Mouse (Mus musculus) CD4-positive, CD25-positive, alpha-beta regulatory T cell (primary cell): ENCODE results near the gene Suv39h1. TPM values are rescaled to one million over a fixed set of nuclear protein-coding genes. Genes with fewer than 3 reads are reported as not detected.

Source experiments
- polyA plus RNA-seq: library from polyadenylated mRNA; unstranded; fragments of 100-300 nt; shearing (Covaris generic); gene quantifications from one replicate; pipeline ENCODE4 v1.2.1, GENCODE M21; 2017

Gene Suv39h1
- polyA plus RNA-seq, result 28.1 TPM

GRCm38 (mm10) chrX:8074430-8075014, at the start of gene Suv39h1:
Gene Suv39h1, minus strand, starts transcription at chrX:8074760.

GRCm38 (mm10) chrX:8090346-8090953, 15.9 kb upstream of the Suv39h1 start, which contains the start of gene Was:
Gene Was, minus strand, starts transcription at chrX:8090498.

GRCm38 (mm10) chrX:8018286-8018685, 56.3 kb downstream of the Suv39h1 start, which contains the start of gene Glod5:
Gene Glod5, minus strand, starts transcription at chrX:8018492.

Other genes starting within 250 kb of the Suv39h1 start
- gene Otud5, start 233.4 kb downstream of the Suv39h1 start, polyA plus RNA-seq, result 221 TPM
- 50.5 TPM for gene Pim2, start 196.5 kb downstream of the Suv39h1 start, polyA plus RNA-seq
- 35.8 TPM for gene Slc35a2, start 190.7 kb downstream of the Suv39h1 start, polyA plus RNA-seq
- gene Pqbp1, start 175.5 kb downstream of the Suv39h1 start, polyA plus RNA-seq, result 136 TPM
- gene Timm17b, start 175.4 kb downstream of the Suv39h1 start, polyA plus RNA-seq, result 122 TPM
- not detected for gene Gm10491, start 166.9 kb downstream of the Suv39h1 start, polyA plus RNA-seq
- gene Gm10490, start 165.2 kb downstream of the Suv39h1 start, polyA plus RNA-seq, result not detected
- not detected for gene Pcsk1n, start 154.9 kb downstream of the Suv39h1 start, polyA plus RNA-seq
- gene Eras, start 146.2 kb downstream of the Suv39h1 start, polyA plus RNA-seq, result not detected
- gene Hdac6, start 126.9 kb downstream of the Suv39h1 start, polyA plus RNA-seq, result 15.6 TPM
- 58.7 TPM for gene Gata1, start 96.7 kb downstream of the Suv39h1 start, polyA plus RNA-seq
- gene Glod5, start 56.3 kb downstream of the Suv39h1 start, polyA plus RNA-seq, result not detected
- gene Was, start 15.7 kb upstream of the Suv39h1 start, polyA plus RNA-seq, result 97.9 TPM
- 21.2 TPM for gene Wdr13, start 58.1 kb upstream of the Suv39h1 start, polyA plus RNA-seq
- gene Rbm3, start 71.1 kb upstream of the Suv39h1 start, polyA plus RNA-seq, result 638 TPM
- gene Tbc1d25, start 101.4 kb upstream of the Suv39h1 start, polyA plus RNA-seq, result 17.5 TPM
- 125 TPM for gene Ebp, start 118.8 kb upstream of the Suv39h1 start, polyA plus RNA-seq
- 0.10 TPM for gene Porcn, start 131.8 kb upstream of the Suv39h1 start, polyA plus RNA-seq
- gene Ftsj1, start 177.6 kb upstream of the Suv39h1 start, polyA plus RNA-seq, result 23.1 TPM
- not detected for gene Slc38a5, start 196.4 kb upstream of the Suv39h1 start, polyA plus RNA-seq